Mouse (Mus musculus): Measurements from ENCODE around the gene Zfp706.

Gene Zfp706

GRCm38 (mm10) chr15:37007233-37007958 is at the start of gene Zfp706:
Zfp706 (minus strand) TSS chr15:37007773.
- DNase-seq (ENCODE audit: low spot score in 2 of 2) = peak; percentile 96 to 98

- no peak for DNase-seq (ENCODE audit: low spot score in 2 of 2)
These were observed 47.0 kb upstream of the Zfp706 start for GRCm38 (mm10) chr15:37054582-37054981.

- peak; percentile 71 to 77 for DNase-seq (ENCODE audit: low spot score in 2 of 2)
These were observed 45.7 kb upstream of the Zfp706 start for GRCm38 (mm10) chr15:37053085-37053762.

GRCm38 (mm10) chr15:37047403-37047802 is 39.8 kb upstream of the Zfp706 start:
- DNase-seq (ENCODE audit: low spot score in 2 of 2) = no peak

GRCm38 (mm10) chr15:37046586-37046985 is 39.0 kb upstream of the Zfp706 start:
- DNase-seq (ENCODE audit: low spot score in 2 of 2) = no peak

- DNase-seq (ENCODE audit: low spot score in 2 of 2) = no peak
These were observed 38.6 kb upstream of the Zfp706 start for GRCm38 (mm10) chr15:37046131-37046530.

GRCm38 (mm10) chr15:37045456-37045855 is 37.9 kb upstream of the Zfp706 start:
- DNase-seq (ENCODE audit: low spot score in 2 of 2) = peak in 1 of 2 experiments; percentile 80

- DNase-seq (ENCODE audit: low spot score in 2 of 2) = peak in 1 of 2 experiments; percentile 75
These were observed 35.0 kb upstream of the Zfp706 start for GRCm38 (mm10) chr15:37042559-37042958.

- DNase-seq (ENCODE audit: low spot score in 2 of 2) = peak in 1 of 2 experiments; percentile 63
These were observed 33.6 kb upstream of the Zfp706 start for GRCm38 (mm10) chr15:37041214-37041613.

- no peak for DNase-seq (ENCODE audit: low spot score in 2 of 2)
These were observed 31.1 kb upstream of the Zfp706 start for GRCm38 (mm10) chr15:37038666-37039065.

GRCm38 (mm10) chr15:37037704-37038103 is 30.1 kb upstream of the Zfp706 start:
- DNase-seq (ENCODE audit: low spot score in 2 of 2) = no peak

GRCm38 (mm10) chr15:37036481-37037156 is 29.0 kb upstream of the Zfp706 start:
- peak in 1 of 2 experiments; percentile 41 for DNase-seq (ENCODE audit: low spot score in 2 of 2)

- DNase-seq (ENCODE audit: low spot score in 2 of 2) = no peak
These were observed 26.6 kb upstream of the Zfp706 start for GRCm38 (mm10) chr15:37034155-37034554.

GRCm38 (mm10) chr15:37033431-37033830 is 25.9 kb upstream of the Zfp706 start:
- no peak for DNase-seq (ENCODE audit: low spot score in 2 of 2)

- peak; percentile 69 to 79 for DNase-seq (ENCODE audit: low spot score in 2 of 2)
These were observed 24.0 kb upstream of the Zfp706 start for GRCm38 (mm10) chr15:37031334-37032150.

GRCm38 (mm10) chr15:37030929-37031328 is 23.4 kb upstream of the Zfp706 start:
- no peak for DNase-seq (ENCODE audit: low spot score in 2 of 2)

- no peak for DNase-seq (ENCODE audit: low spot score in 2 of 2)
These were observed 20.4 kb upstream of the Zfp706 start for GRCm38 (mm10) chr15:37027956-37028355.

GRCm38 (mm10) chr15:37026458-37026857 is 18.9 kb upstream of the Zfp706 start:
- DNase-seq (ENCODE audit: low spot score in 2 of 2) = no peak

GRCm38 (mm10) chr15:37020581-37021245 is 13.1 kb upstream of the Zfp706 start:
- no peak for DNase-seq (ENCODE audit: low spot score in 2 of 2)

GRCm38 (mm10) chr15:37019434-37019833 is 11.9 kb upstream of the Zfp706 start:
- no peak for DNase-seq (ENCODE audit: low spot score in 2 of 2)

GRCm38 (mm10) chr15:37011897-37012296 is 4.3 kb upstream of the Zfp706 start:
- no peak for DNase-seq (ENCODE audit: low spot score in 2 of 2)
